Mouse (Mus musculus): ENCODE measurements around the gene 1700019N19Rik.

GRCm38 (mm10) chr19:58738111-58738510, 56.1 kb downstream of the 1700019N19Rik start:
- no peak for TF ChIP-seq HCFC1 (IDR thresholded peaks at IDR 0.05; ENCODE audit: borderline replicate concordance, insufficient read depth, low read length)
- TF ChIP-seq ZC3H11A (IDR thresholded peaks at IDR 0.05; ENCODE audit: borderline replicate concordance, low read depth, low read length), result no peak
- TF ChIP-seq ZNF384 (IDR thresholded peaks at IDR 0.05; ENCODE audit: low read depth, low read length), result no peak

All from ES-E14 (cell line).